Mouse (Mus musculus) gonadal fat pad, adult 2 months (tissue): Measurements from ENCODE around the gene Ankrd65. TPM values are rescaled to one million over a fixed set of nuclear protein-coding genes. Genes with fewer than 3 reads are reported as not detected.

ENCODE experiments used
- DNase-seq: peaks from one replicate; pipeline ENCODE4 v3.0.0-alpha.2; 2012; ENCODE audit warnings: low read depth
- polyA plus RNA-seq: library from polyadenylated mRNA; depleted of rRNA; stranded (reverse); fragments of >200 nt; gene quantifications from 2 replicates; pipeline ENCODE4 v1.2.3, GENCODE M21; 2012

Gene Ankrd65
- polyA plus RNA-seq, 1 experiment = 1.9 TPM

DNA sequence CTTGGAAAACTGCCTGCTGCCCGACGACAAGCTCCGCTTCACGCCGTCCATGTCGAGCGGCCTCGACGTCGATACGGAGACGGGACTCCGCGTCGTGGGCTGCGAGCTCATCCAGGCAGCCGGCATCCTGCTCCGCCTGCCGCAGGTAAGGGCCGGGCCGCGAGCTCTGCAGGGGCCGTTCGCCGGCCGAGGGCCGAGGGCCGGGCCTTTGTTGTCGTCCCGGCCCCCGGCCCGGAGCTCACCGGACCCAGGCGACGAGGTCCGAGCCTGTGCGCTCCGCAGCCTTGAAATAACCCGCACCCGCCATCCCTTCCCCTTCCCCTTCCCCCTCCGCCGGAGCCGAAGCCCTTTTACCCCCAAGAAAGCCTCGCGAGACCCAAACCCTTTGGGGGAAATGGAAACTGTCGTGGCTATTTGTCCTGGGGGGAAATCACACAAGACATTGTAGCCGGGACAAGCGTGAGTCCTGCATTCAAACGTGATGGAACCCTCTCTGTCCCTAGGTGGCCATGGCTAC, 22.5 kb downstream of the Ankrd65 start:
- DNase-seq = no peak

DNA sequence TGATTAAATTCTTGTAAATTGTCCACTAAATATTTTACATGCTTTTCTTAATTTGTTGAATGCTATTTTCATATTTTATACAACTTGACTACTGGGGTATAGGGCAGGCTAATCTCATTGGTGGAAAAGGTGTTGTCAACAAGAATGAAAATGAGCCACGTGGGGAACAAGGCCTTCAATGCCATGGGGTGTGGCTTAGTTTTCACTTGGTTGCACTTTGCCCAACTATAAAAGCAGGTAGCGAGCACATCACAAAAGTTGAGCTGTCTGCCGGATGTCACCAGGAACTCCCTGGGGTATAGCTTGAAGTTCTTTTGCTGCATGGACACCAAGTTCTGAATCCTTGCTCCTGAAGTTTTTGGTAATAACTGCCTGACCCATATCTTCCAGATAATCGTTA, 27.3 kb downstream of the Ankrd65 start:
- DNase-seq = no peak

DNA sequence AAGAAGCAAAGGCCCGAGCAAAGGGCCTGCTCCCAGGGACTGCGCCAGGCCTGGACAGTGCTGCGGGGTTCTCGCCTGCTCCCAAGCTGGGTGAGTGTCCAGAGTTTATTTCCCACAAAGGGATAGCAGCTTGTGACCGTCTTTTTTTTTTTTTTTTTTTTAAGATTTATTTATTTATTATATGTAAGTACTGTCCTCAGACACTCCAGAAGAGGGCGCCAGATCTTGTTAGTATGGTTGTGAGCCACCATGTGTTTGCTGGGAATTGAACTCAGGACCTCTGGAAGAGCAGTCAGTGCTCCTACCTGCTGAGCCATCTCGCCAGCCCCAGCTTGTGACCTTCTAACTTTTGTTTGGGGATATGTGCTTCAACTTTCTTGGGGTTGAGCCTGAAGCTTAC, 30.8 kb downstream of the Ankrd65 start:
- DNase-seq = no peak

DNA sequence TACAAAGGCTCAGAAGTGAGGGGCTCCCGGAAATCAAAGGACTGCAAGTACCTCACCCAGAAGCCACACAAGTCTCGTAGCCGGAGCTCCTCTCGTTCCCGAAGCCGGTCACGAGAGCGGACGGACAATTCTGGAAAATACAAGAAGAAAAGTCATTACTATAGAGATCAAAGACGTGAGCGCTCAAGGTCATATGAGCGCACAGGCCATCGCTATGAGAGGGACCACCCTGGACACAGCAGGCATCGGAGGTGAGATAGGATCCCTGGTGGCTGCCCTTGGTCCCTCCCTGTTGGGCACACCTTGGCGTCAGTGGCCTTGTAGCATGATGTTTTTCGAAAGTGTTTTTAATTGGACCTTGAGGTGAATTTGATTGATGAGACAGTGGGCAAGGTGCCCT, 33.2 kb downstream of the Ankrd65 start:
- DNase-seq = no peak

DNA sequence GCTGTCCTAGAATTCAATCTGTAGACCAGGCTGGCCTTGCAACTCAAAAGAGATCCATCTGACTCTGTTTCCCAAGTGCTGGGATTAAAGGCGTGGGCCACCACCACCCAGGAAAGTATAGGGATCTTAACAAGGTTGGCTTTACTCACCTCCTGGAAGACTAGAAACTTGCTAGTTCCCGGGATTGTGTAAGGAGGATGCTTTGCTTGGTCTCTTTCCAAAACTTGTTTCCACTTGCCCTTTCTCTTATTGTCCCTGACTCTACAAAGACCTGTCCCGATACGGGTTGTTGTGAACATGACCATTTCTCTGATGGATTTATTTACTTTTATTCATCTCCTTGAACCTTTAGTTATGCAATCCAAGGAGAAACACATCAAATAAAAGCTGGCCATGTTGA, 39.6 kb downstream of the Ankrd65 start:
- DNase-seq = peak; percentile 97

DNA sequence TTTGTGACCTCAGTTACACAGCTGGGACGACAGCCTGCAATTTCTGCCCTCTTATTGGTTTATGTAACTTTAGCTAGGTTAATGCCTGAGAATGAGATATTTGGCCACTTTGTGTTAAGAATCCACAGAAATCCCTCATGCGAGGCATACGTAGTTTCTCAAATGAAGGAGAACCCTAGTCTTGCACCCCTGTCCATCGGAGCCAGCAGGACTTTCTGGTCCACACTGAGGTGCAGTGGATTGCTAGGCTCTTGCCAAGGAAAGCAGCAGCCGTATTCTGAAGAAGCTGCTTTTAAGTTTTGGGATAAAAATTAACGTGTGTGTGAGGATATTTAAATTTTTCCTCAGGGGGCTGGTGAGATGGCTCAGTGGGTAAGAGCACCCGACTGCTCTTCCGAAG, 40.4 kb downstream of the Ankrd65 start:
- no peak for DNase-seq

DNA sequence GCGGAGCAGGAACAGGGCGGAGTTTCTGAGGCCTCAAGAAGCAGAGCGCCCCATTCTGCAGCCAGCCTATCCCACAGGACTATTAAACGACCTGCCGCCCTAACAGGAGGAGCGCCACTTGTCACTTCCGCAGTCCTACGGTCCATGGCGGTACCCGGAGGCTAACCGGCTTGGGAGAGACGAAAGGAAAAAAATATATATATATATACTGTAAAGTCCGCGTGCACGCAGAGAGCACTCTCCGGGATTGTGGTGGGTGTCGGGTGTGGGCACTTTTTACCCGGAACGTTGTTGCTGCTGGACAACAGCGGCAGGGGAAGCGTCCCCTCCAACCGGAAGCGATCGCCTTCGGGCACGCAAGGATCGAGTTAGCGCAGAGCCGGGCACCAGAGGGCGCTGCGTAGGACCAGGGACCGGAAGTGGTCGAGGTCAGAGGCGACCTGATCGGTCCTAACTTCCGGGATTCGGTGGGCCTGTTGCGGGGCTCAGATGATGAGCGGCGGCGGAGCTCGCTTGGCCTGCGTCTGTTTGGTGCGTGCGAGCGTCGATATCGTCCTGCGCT, 41.0 kb downstream of the Ankrd65 start, which contains the start of gene Aurkaip1:
Gene Aurkaip1, plus strand, starts transcription at position 68 of the 562 bp plus-strand sequence.
- DNase-seq = peak; percentile 44

DNA sequence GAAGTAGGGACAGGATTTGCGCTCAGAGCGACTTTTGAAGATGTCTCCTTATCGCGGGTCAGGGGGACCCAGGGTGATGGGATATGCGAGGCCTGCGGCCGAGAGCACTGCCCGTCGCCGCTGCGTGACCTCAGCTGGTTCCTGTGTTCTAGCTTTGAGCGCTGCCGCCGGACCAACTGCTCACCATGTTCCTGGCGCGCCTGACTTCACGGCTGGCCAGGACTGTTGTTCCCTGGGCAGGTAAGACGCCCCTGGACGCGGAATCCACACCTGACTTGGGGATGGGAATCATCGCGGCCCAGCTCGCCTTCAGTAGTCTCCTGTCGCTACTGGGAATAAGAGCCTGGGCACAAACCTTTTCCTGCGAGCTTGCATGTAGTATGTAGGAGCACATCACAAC, 41.6 kb downstream of the Ankrd65 start:
- no peak for DNase-seq

DNA sequence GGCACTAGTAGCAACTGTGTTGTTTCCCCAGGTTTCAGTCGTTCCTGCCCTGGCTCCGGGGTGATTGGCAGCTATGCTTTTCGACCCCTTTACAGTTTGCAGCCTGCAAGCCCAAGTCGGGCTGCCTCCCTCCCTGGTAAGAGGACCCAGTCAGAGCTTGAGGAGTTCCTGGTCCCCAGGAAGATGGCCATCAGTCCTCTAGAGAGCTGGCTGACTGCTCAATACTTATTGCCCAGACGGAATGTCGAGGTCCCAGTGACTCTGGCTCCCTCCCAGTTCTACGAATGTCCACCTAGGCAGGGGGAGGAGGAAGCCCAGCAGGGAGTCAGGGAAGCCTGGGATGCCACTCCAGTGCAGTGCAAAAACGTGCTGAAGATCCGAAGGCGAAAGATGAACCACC, 42.1 kb downstream of the Ankrd65 start:
- DNase-seq = no peak

DNA sequence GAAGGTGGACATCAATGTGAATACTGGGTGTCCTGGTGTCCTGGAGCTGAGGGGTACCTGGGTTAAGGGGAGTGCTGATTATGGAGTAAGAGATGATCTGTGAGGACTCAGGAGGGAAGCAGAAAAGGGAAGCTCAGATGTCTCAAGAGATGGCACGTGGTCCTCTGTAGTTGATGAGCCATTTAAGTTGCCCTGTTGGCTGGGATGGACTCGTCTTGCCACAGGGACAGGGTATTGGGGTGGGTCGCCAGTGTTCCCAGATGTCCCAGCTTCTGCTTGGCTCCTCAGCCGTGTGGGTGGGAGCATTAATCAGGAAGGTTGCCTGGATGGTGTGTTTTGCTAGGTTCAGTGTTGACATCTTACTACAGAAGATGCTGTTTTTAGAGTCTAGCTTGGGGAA, 43.0 kb downstream of the Ankrd65 start:
- DNase-seq = no peak

DNA sequence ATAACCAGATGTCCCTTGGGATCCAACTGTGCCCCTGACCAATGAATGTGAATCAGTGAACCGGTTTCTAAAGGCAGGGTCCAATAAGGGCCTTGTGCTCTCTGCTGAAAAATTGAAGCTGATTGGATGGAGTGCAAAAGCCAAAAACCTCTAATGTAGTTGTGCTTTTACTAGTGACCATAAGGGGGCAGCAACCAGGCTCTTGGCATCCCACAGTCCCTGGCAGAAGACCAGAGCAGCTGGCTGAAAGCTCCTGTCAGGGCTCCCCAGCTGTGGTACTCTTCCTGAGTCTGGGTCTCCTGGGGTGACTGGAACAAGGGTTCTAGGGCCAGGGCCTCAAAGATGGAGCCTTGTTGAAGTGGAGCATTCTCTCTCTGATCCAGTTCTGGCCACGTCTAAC, 43.6 kb downstream of the Ankrd65 start:
- DNase-seq = no peak

DNA sequence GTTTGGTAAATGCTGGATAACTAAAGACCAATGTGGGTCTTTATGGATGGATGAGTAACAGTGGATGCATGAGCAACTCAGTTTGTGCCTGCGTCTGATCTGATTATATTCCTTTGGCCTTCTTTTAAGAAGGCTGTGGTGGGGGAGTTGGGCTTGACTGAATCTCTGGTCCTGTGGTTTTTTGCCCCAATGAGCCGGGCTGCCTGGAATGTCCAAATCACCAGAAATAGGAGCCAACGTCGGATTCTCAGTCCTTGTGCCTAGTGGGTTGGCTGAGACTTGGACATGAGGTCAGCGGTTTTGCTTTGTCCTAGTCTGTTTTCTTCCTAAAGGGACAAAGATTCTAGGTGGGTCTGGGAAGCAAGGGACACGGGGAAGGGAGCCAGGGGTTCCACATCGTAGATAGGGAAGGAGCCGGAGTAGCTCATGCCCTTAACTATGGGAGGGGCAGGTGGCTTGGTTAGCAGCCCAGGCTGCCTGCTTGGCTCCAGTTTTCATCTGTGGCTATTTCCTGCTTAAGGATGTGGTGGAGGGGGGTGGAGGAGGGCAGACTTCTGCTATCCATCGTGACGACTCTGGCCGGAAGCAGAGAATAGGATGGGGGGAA, 47.3 kb downstream of the Ankrd65 start:
- DNase-seq = no peak

DNA sequence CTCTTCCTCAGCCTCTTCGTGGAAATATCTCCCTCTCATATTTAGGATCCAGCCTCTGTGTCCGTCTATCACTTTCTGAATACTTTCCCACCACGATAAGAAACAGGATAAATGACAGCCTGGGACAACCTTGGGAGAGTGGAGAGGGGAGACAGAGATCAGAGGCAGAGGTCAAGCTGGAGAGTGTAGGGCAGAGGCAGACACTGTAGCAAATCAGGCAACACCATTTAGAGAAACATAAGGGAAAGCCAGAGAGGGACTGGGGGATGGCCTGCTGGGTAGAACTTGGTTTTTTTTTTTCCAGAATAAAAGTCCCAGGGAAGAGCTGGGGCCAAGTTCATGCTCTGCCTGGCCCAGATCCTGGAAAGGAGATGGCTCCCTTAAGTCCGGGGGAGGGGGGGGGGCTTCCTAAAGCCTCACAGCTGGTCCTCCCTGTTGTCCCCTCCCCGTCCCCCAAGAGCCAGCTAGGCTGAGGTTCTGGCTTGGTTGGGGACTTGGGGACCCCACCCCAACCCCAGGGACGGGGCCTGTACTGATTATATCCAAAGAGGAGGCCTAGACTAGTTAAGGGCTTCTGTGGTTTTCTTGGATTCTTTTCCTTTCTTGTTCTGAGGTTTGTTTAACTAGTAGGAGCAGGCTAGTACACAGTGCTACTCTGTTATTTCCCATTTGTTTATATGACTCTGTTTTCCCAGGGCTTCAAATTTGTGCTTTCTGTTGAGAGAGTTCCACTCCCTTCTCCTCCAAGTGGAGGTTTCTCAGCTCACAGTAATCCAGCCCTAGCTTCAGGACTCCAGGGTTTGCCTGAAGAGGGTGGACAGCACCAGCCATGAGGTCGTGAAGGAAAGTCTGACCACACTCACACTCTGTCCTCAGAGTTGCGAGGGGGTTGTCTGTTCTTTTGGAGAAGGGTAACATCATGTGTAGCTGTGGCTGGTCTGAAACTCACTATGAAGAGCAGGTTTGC, 48.2 kb downstream of the Ankrd65 start:
- DNase-seq = no peak

DNA sequence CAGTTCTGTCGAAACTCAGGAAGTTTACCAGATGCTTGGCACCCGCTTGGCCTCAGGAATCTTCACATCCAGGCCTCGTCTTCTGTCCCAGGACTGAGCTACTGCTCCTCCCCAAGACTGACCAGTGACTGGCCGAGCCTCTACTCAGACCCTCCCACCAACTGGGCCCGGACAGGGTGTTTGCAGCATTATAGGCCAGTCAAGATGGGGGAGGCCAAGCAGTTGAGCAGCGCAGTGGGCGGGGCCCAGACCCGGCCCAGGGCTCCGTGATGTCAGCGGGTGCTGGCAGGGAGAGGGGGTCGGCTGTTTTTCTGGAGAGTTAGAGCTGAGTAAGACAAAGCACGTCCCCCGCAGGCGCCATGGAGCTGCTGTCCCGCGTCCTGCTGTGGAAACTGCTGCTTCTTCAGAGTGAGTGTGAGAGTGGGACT, 49.3 kb downstream of the Ankrd65 start, which contains the start of gene Mxra8:
Gene Mxra8, plus strand, starts transcription at position 198 of the 428 bp plus-strand sequence.
- no peak for DNase-seq

DNA sequence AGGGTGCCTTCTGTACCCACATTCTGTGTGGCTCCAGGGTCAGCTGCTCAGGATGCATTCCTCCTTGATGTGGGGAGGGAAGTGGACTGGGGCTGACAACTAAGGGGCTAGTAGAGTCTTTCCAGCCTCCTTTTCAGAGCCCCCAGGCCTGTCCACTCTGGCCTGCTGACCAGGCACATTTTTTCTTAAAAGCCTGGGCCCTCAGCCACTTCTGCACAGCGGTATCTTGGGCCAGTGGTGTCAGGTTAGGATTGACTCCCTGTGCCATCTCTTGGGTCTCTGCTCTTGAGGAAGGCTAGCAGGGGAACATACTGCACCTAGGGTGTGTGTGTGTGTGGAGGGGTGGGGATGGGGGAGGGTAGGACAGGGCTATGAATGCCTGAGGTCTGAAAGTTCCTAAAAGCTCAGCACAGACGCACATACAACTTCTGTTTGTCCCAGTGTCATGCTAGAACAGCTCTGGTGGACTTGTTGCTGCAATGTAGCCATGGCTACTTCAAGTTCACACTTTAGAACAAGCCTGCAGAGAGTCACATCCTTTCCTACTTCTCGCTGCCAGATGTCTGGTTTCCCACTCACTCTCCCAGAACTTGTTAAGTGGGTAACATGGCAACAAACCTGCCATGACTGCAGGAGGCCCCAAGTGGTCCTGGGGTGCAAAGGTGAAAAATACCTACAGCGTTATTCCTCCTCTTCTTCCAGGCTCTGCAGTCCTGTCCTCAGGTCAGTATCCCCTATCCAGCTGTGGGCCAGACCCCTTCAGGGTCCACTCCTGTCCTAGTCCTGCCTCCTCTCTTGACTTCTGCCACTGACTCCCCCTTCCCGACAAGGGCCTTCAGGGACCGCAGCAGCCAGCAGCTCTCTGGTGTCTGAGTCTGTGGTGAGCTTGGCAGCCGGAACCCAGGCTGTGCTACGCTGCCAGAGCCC, 50.1 kb downstream of the Ankrd65 start:
- DNase-seq = no peak

DNA sequence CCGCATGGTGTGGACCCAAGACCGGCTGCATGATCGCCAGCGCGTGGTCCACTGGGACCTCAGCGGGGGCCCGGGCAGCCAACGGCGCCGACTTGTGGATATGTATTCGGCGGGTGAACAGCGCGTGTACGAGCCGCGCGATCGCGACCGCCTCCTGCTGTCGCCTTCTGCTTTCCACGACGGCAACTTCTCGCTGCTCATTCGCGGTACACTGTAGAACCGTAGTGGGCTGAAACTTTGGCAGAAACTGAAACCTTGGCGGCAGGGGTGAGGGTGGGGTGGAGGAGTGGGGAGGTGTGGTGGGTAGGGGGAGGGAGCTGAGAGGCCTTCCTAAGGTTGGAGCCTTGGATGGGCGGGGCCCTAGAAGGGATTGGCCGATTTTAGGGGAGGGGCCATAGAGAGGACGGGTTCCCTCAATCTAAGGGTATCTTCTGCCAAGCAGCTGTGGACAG, 50.8 kb downstream of the Ankrd65 start:
- no peak for DNase-seq

DNA sequence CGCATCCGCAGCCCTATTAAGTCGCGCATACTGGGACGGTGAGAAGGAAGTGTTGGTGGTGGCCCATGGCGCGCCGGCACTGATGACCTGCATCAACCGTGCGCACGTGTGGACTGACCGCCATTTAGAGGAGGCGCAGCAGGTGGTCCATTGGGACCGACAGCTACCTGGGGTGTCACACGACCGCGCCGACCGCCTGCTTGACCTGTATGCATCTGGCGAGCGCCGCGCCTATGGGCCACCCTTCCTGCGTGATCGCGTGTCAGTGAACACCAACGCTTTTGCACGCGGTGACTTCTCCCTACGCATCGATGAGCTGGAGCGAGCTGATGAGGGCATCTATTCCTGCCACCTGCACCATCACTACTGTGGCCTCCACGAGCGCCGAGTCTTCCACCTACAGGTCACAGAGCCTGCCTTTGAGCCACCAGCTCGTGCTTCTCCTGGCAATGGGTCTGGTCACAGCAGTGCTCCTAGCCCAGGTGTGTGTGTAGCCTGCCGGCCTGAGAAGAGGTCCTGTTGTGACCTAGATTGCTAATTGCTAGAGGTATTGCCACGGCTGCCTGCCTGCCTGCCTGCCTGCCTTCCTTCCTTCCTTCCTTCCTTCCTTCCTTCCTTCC, 51.5 kb downstream of the Ankrd65 start:
- DNase-seq = no peak

DNA sequence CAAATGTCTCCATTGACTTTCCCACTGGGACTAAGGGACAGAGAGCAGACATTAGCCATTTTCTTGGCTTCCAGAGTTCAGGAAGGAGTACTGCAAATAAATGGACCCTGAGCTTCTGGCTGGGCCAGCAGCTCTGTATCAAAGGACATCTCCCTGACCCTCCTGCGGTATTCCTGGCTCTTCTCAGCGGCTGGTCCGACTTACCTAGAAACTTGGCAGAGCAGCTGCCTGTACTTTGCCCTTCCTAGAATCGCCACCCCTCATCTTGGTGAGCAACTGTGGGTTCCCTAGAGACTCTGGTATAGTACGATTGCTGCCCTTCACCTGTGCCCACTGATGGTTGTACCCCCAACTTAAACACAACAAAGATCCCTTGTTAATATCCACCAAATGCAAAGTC, 53.0 kb downstream of the Ankrd65 start:
- no peak for DNase-seq

DNA sequence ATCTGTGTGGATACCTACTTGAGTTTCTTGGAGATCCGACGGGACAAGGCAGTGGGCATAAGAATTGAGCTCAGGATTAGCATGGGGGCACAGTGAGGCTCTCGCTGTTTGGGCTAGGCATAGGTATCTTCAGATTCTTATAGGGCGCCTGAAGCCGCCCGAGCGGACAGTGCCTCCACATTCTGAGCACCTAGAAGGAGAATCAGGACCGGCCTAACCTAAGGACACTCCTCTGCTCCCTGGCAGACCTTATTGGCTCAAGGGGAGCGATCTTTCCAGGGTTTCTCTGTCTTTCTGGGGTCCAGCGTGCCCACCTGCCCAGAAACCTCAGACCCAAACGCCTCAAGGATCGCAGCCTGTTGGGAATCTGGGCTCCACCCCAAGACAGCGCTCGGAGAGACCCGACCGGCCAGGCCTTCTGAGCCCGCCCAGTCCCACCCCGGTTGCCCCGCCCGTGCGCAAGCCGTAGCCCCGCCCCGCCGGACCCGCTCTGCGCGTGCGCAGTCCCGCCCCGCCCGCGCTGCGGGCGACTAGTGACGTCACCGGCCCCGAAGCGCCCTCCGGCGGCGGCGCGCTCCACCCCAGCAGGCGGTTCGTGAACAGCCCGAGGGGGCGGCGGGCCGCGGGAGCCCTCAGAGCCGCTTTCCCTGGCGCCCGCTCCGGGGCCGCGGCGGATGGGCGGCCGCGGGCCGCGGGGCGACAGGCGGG, 56.8 kb downstream of the Ankrd65 start, which contains the start of gene Dvl1:
Gene Dvl1, plus strand, starts transcription at position 532 of the 708 bp plus-strand sequence.
- no peak for DNase-seq
